Mouse (Mus musculus): ENCODE results near the gene Hltf. TPM values are rescaled to one million over a fixed set of nuclear protein-coding genes. Genes with fewer than 3 reads are reported as not detected.

Hltf gene
- total RNA-seq, 2 experiments from 2014 or later, result 22.9 to 26.9 TPM

- DNase-seq (ENCODE audit: low spot score in 2 of 2), result no peak
- Histone ChIP-seq H3K4me3 (no peak overlapping the region), H3K27ac (no peak overlapping the region)
- no peak for TF ChIP-seq CTCF (conservative IDR thresholded peaks at IDR 0.05)
Measured at GRCm38 (mm10) chr3:20142101-20142500, 84.5 kb downstream of the Hltf start.

GRCm38 (mm10) chr3:20142576-20142975, 85.0 kb downstream of the Hltf start:
- Histone ChIP-seq H3K27ac (no peak overlapping the region), H3K4me3 (no peak overlapping the region)
- DNase-seq (ENCODE audit: low spot score in 2 of 2), result no peak
- no peak for TF ChIP-seq CTCF (conservative IDR thresholded peaks at IDR 0.05)

GRCm38 (mm10) chr3:20143726-20144125, 86.1 kb downstream of the Hltf start:
- Histone ChIP-seq H3K27ac (peak overlapping the region; percentile 70; the same call in 1 of the 2 replicates), H3K4me3 (no peak overlapping the region)
- no peak for TF ChIP-seq CTCF (conservative IDR thresholded peaks at IDR 0.05)
- no peak for DNase-seq (ENCODE audit: low spot score in 2 of 2)

DNA sequence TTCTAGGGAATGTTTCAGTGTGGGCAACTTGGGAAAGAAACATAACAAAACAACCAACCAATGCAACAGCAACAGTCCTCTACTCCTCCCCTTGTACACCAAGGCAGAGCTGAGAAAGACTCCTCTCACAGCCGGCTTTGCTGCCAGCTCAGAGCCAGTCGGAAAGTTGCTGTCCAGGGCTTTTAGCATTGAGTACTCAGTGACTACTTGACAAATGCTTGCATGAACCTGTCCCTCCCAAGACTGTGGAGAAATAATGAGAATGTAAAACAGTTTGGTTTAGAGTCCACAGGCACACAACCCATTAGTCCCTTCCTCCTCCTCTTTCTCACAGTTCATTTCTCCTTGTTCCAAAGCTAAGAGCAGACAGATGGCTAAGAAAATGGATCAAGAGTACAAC, 86.8 kb downstream of the Hltf start:
- no peak for DNase-seq (ENCODE audit: low spot score in 2 of 2)

DNA sequence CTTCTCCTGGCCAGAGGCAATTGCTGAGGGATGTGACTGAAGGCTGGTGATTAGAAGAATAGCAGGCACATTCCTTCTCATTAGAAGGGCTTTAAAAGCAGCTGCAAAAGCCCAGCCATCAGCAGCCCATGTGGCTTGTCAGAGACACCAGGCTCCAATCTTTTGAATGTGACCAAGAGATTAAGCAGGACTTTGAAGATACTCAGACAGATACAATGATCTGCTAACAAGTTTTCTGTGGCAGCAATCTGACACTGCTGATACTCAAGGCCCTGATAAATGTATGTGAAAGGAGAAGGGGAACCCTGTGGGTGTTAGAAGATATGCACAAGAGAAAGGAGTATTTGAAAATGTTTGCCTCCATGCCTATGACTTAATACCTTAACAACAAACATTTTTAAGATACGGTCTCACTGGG, 88.1 kb downstream of the Hltf start:
- no peak overlapping the region for H3K27ac ChIP-seq
- no peak overlapping the region for H3K4me3 ChIP-seq
- TF ChIP-seq CTCF (conservative IDR thresholded peaks at IDR 0.05), result no peak
- DNase-seq (ENCODE audit: low spot score in 2 of 2), result no peak

More for the DNA sequence above, 86.8 kb downstream of the Hltf start:
- Histone ChIP-seq H3K27ac (peak overlapping the region; percentile 70; the same call in 1 of the 2 replicates), H3K4me3 (no peak overlapping the region)
- no peak for TF ChIP-seq CTCF (conservative IDR thresholded peaks at IDR 0.05)

DNA sequence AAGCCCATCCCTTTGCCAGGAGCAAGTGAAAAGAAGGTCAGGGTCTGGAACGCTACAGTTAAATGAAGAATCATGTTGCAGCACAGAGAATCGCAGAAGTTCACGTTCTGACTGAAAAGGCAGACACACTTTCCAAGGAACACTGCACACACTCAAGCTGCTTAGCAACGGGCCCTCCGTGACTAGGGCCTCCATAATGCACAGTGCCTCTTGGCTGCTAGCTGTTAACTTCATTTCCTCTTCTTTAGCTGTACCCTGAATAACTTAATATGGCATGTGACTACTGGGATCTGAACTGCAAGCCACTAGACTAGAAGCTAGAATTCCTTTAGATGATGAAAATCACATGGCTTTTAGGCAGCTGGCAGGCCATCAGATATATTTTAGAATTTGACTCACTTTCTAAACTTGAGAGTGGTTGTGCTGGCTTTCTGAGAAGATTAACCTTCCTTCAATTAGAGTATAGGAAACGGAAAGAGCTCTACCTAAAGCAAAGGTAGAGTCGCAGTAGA, 89.3 kb downstream of the Hltf start:
- no peak for TF ChIP-seq CTCF (conservative IDR thresholded peaks at IDR 0.05)
- Histone ChIP-seq H3K27ac (peak overlapping the region; percentile 49), H3K4me3 (no peak overlapping the region)
- DNase-seq (ENCODE audit: low spot score in 2 of 2), result no peak

GRCm38 (mm10) chr3:20147647-20148046, 90.0 kb downstream of the Hltf start:
- H3K4me3 ChIP-seq, result no peak overlapping the region
- DNase-seq (ENCODE audit: low spot score in 2 of 2), result no peak
- TF ChIP-seq CTCF (conservative IDR thresholded peaks at IDR 0.05), result no peak
- peak overlapping the region; percentile 49 for H3K27ac ChIP-seq

DNA sequence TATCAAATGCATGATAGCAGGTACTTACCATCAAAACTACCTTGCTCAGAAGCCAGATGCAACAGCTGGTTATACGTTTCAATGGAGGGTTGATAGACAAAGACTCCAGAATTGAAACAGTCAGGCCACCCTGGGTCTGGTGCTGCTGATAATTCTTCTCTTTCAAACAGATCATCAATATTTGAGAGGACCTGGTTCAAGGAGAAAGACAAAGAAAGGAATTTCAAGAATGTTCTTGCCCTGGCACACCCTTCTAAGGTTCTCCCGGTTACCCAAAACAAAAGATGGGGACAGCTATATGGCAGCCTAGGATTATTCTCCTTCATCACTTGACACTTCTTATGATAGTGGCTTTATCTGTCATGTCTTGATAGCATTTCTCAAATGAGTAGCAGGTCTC, 92.9 kb downstream of the Hltf start:
- DNase-seq (ENCODE audit: low spot score in 2 of 2), result no peak
- H3K27ac ChIP-seq, result no peak overlapping the region
- no peak for TF ChIP-seq CTCF (conservative IDR thresholded peaks at IDR 0.05)
- H3K4me3 ChIP-seq, result no peak overlapping the region

DNA sequence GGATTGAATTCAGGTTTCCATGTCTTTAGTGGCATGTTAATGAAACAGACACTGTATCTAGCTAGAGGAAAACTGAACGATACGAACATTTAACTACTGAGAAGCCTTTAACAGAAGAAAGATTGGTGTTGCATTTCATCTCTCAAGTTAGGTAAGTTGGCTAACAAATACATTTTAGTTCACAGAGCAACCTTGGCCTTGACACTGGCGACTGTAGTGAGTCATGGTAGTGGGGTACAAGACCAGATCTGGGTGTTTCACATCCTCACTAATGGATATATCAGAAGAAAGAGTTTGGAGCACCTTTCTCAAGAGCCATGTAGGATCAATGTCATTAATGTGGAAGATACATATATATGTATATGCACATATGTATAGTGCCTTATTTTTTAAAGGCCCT, 94.0 kb downstream of the Hltf start:
- DNase-seq (ENCODE audit: low spot score in 2 of 2), result no peak
- no peak overlapping the region for H3K4me3 ChIP-seq
- TF ChIP-seq CTCF (conservative IDR thresholded peaks at IDR 0.05), result no peak
- no peak overlapping the region for H3K27ac ChIP-seq

DNA sequence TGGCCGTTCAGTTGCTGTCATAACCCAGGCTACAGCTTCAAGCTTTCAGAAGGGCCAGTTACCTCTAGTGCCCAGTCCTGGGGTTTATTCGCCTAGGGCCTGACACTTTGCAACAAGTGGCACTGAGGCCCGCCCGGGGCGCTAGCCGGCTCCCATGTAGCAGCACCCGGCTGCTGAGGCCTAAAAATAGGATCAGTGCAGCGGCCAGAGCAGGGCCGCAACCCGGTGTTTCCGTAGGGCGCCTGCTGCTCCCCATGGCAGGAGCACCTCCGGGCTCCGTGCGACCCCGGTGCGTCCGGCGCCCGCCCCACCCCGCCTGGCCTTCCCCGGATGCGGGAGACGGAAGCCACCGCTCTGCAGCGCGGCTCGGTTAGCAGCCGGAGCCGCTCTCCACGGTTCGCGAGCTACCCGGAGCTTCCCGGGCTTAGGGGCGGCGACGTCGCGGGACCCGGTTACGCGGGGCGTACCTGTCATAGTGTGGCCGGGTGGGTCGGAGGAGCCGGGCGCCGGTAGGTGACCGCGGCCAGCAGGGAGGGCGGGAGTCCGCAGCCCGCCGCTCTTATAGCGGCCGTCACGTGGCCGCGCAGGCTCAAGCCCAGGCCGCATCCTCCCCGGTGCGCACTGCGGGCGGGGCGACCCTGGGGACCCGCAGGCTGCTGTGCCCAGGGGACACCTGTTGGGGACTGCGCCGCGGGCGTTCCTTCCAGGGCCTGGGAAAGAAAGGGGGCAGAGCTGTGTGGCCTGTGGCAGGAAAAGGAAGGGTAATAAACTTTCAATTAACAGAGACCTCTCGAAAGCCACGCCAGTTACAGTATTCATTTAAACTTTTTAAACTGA, 97.1 kb downstream of the Hltf start, which contains the start of gene Gyg:
Gyg (minus strand) TSS at position 787 of the 837 bp plus-strand sequence.
- H3K4me3 ChIP-seq, result peak within 1 kb of the TSS; percentile 80
- peak; percentile 16; the same call in 1 of the 2 replicates for TF ChIP-seq CTCF (conservative IDR thresholded peaks at IDR 0.05)
- peak; percentile 17 to 35 for DNase-seq (ENCODE audit: low spot score in 2 of 2)
- H3K27ac ChIP-seq, result peak within 1 kb of the TSS; percentile 92

DNA sequence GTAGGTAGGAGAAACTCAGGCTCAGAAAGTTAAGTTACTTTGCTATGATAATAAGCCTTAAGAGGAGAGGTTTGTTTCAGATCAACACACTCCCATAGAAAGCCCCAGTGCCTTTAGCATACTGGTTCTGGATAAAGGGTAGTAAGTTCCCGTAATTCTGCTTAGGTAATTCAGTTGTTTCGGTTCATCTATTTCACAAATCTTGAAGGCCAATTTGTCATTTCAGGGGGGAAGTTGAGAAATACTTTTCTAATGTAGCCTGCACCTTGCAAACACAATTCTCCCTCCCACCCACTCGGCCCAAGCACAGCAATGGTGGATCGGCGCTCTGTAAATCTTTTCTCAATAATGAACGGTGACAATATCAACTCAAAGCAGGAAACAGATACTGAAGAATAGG, 97.9 kb downstream of the Hltf start:
- Histone ChIP-seq H3K4me3 (peak overlapping the region; percentile 80), H3K27ac (no peak overlapping the region)
- DNase-seq (ENCODE audit: low spot score in 2 of 2), result no peak
- TF ChIP-seq CTCF (conservative IDR thresholded peaks at IDR 0.05), result no peak

DNA sequence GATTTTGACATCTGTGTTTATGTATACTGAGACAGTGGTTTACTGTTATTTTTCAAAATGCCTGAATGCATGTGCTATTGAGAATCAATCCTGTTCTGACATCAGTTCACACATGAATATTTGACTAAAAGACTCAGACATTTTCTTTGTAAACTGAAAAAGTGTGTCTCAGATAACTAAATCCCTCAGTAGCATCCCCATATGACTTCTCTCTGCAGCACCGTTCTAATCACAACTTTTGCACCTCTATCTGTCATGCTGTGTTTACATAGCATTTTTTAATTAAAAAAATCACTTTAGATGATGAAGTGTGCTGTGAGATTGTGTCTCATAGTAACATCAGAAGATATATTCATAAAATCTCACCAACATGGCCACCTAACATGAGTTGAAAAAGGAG, 109.9 kb downstream of the Hltf start:
- Histone ChIP-seq H3K27ac (no peak overlapping the region), H3K4me3 (no peak overlapping the region)
- no peak for TF ChIP-seq CTCF (conservative IDR thresholded peaks at IDR 0.05)
- DNase-seq (ENCODE audit: low spot score in 2 of 2), result no peak

Other genes with a start within 250 kb of the Hltf start
- gene Cp, start 100.8 kb upstream of the Hltf start, total RNA-seq (2021), result 10 to 100 TPM in 1 of 2 experiments, 1 to 10 TPM in 1; 7.7 to 10.9 TPM
- 10 to 100 TPM; 19.0 to 22.3 TPM for gene Hps3, start 22.5 kb upstream of the Hltf start, total RNA-seq (2021)
- gene Gyg, start 97.5 kb downstream of the Hltf start, total RNA-seq (2021), result 10 to 100 TPM; 39.2 to 44.8 TPM
- under 1 TPM; 0.32 to 0.74 TPM for gene Cpa3, start 184.4 kb downstream of the Hltf start, total RNA-seq (2021)
- gene Cpb1, start 217.9 kb downstream of the Hltf start, total RNA-seq (2021), result not detected